Mouse (Mus musculus) spleen, adult 2 months (tissue): Measurements from ENCODE around the gene Zfp385c.

Source experiments
- CTCF ChIP-seq: fragments of 200-500 bp; IDR thresholded peaks from 2 replicates; pipeline ENCODE4 v1.5.1; 2011; ENCODE audit warnings: mild to moderate bottlenecking, inconsistent platforms; ENCODE audit not compliant: insufficient read depth, insufficient read length, insufficient replicate concordance; ENCODE audit errors: extremely low read depth
- POLR2A ChIP-seq: fragments of 200-500 bp; IDR thresholded peaks from 2 replicates; pipeline ENCODE4 v1.6.1; 2011; ENCODE audit warnings: low read depth, low read length, inconsistent platforms

DNA sequence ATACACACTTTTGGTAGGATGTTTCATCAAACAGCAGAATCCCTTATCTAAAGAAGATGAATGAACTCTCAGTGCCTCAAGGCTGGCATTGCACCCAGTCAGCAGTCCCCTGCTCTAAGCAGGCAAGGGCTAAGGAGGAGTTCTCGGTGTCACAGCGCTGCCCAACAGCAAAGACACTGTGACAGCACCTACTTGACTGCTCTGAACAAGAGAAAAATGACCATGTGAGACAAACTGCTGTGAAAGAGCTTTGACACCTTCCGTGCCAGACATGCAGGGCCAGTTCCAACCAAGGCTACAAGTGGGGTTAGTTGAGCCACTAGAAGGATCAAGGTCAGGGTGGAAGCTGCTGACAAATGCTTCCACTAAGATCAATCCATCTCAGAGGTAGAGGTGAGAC is 107.1 kb downstream of the Zfp385c start:
- no peak for TF ChIP-seq CTCF
- no peak for TF ChIP-seq POLR2A
